Mouse (Mus musculus): ENCODE results near the gene Ier5.

Gene Ier5

GRCm38 (mm10) chr1:155077675-155078074 lies 21.8 kb downstream of the Ier5 start:
- no peak for DNase-seq (ENCODE audit: low spot score)

- DNase-seq (ENCODE audit: low spot score): no peak
Observed at GRCm38 (mm10) chr1:155075856-155076255, 23.6 kb downstream of the Ier5 start.

- peak; percentile 59 for DNase-seq (ENCODE audit: low spot score)
Observed at GRCm38 (mm10) chr1:155074856-155075255, 24.6 kb downstream of the Ier5 start.

- no peak for DNase-seq (ENCODE audit: low spot score)
Observed at GRCm38 (mm10) chr1:155073905-155074304, 25.5 kb downstream of the Ier5 start.

- no peak for DNase-seq (ENCODE audit: low spot score)
Observed at GRCm38 (mm10) chr1:155073133-155073532, 26.3 kb downstream of the Ier5 start.

- no peak for DNase-seq (ENCODE audit: low spot score)
Observed at GRCm38 (mm10) chr1:155071287-155071876, 28.1 kb downstream of the Ier5 start.

GRCm38 (mm10) chr1:155070561-155071286 lies 28.7 kb downstream of the Ier5 start:
- no peak for DNase-seq (ENCODE audit: low spot score)

GRCm38 (mm10) chr1:155069696-155070095 lies 29.7 kb downstream of the Ier5 start:
- no peak for DNase-seq (ENCODE audit: low spot score)

- no peak for DNase-seq (ENCODE audit: low spot score)
Observed at GRCm38 (mm10) chr1:155066196-155066595, 33.2 kb downstream of the Ier5 start.

- no peak for DNase-seq (ENCODE audit: low spot score)
Observed at GRCm38 (mm10) chr1:155065068-155065701, 34.3 kb downstream of the Ier5 start.

GRCm38 (mm10) chr1:155064649-155065048 lies 34.8 kb downstream of the Ier5 start:
- no peak for DNase-seq (ENCODE audit: low spot score)

- no peak for DNase-seq (ENCODE audit: low spot score)
Observed at GRCm38 (mm10) chr1:155064111-155064510, 35.3 kb downstream of the Ier5 start.

- DNase-seq (ENCODE audit: low spot score): no peak
Observed at GRCm38 (mm10) chr1:155062963-155063362, 36.5 kb downstream of the Ier5 start.

- DNase-seq (ENCODE audit: low spot score): no peak
Observed at GRCm38 (mm10) chr1:155062057-155062456, 37.4 kb downstream of the Ier5 start.

GRCm38 (mm10) chr1:155060832-155061801 lies 38.3 kb downstream of the Ier5 start:
- no peak for DNase-seq (ENCODE audit: low spot score)

GRCm38 (mm10) chr1:155060261-155060660 lies 39.2 kb downstream of the Ier5 start:
- no peak for DNase-seq (ENCODE audit: low spot score)

- DNase-seq (ENCODE audit: low spot score): no peak
Observed at GRCm38 (mm10) chr1:155059505-155059904, 39.9 kb downstream of the Ier5 start.

GRCm38 (mm10) chr1:155058099-155059012 lies 41.1 kb downstream of the Ier5 start:
- no peak for DNase-seq (ENCODE audit: low spot score)

GRCm38 (mm10) chr1:155056166-155056565 lies 43.3 kb downstream of the Ier5 start:
- DNase-seq (ENCODE audit: low spot score): no peak

GRCm38 (mm10) chr1:155055041-155055440 lies 44.4 kb downstream of the Ier5 start:
- DNase-seq (ENCODE audit: low spot score): no peak

GRCm38 (mm10) chr1:155054366-155054965 lies 45.0 kb downstream of the Ier5 start:
- no peak for DNase-seq (ENCODE audit: low spot score)

Measured in ovary, adult 18-20 months (tissue).